Mouse (Mus musculus) neural tube, embryonic 15.5 days (tissue): Measurements from ENCODE around the gene Ctc1. TPM values are rescaled to one million over a fixed set of nuclear protein-coding genes. Genes with fewer than 3 reads are reported as not detected.

Source experiments
- ATAC-seq: fragments of 200-750 bp; cut with Nextera tagmentation; 2 replicates; pipeline ENCODE4 v1.8.0; 2017; ENCODE audit warnings: mild to moderate bottlenecking, moderate TSS enrichment, moderate library complexity; ENCODE audit not compliant: low FRiP score
- H3K27ac ChIP-seq: fragments of 300-500 bp; sonication (generic); replicated peaks from 2 replicates; pipeline ENCODE4 v1.5.1; 2015; ENCODE audit warnings: mild to moderate bottlenecking, inconsistent platforms
- H3K27me3 ChIP-seq: fragments of 300-500 bp; sonication (generic); replicated peaks from 2 replicates; pipeline ENCODE4 v1.6.1; 2015; ENCODE audit warnings: inconsistent platforms
- H3K36me3 ChIP-seq: fragments of 300-500 bp; sonication (generic); 2 replicates; pipeline ENCODE4 v1.6.1; 2015; ENCODE audit warnings: inconsistent platforms
- H3K4me1 ChIP-seq: fragments of 300-500 bp; sonication (generic); 2 replicates; pipeline ENCODE4 v1.6.1; 2015; ENCODE audit warnings: inconsistent platforms
- H3K4me2 ChIP-seq: fragments of 300-500 bp; sonication (generic); 2 replicates; pipeline ENCODE4 v1.6.1; 2015; ENCODE audit warnings: inconsistent platforms, mild to moderate bottlenecking, moderate library complexity
- H3K4me3 ChIP-seq: fragments of 300-500 bp; sonication (generic); replicated peaks from 2 replicates; pipeline ENCODE4 v1.5.1; 2015; ENCODE audit warnings: mild to moderate bottlenecking, inconsistent platforms
- H3K9ac ChIP-seq: fragments of 300-500 bp; sonication (generic); replicated peaks from 2 replicates; pipeline ENCODE4 v1.6.1; 2015; ENCODE audit warnings: mild to moderate bottlenecking, inconsistent platforms
- H3K9me3 ChIP-seq: fragments of 300-500 bp; sonication (generic); replicated peaks from 2 replicates; pipeline ENCODE4 v1.6.1; 2016; ENCODE audit warnings: inconsistent platforms
- WGBS: fragments of 180-500 bp; shearing (Covaris S2); methylation state at CpG from one replicate; pipeline ENCODE4 v1.1.7; 2015; ENCODE audit warnings: mixed read lengths; 5-methylcytosine and 5-hydroxymethylcytosine counted together
- microRNA-seq: library from miRNA; unstranded; fragments of <30 nt; microRNA quantifications from one replicate; pipeline ENCODE4, GENCODE M21; 2017
- polyA plus RNA-seq: library from polyadenylated mRNA; unstranded; fragments of >200 nt; fragmentation: Nextera tagmentation; extraction: Ambion mirVana; gene quantifications from 2 replicates; pipeline ENCODE4 v1.2.1, GENCODE M21; 2015

The Ctc1 gene
- polyA plus RNA-seq, 1 experiment from 2014 or later: 53.4 TPM

DNA sequence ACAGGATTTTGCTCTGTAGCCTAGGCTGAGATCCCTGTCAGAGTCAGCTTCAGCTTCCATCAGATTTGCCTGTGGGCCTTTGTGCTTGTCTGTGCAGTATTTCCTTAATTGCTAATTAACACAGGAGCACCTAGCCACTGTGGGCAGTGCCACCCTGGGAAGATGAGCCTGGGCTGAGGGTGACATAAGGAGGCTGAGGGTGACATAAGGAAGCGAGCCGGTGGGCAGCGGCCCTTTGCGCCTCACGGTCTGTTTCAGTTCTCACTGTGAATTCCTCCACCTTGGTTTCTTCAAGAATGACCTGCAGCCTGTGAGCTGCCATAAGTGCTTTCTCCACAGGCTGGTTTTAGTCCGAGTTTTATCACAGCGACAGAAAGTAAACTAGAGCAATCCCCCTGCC lies 65.9 kb downstream of the Ctc1 start:
- no peak overlapping the region for H3K4me2 ChIP-seq
- peaks cover 2% of the 10 kb centered on the region; the same call in 1 of the 2 replicates for H3K4me1 ChIP-seq
- H3K27me3 ChIP-seq: no peaks in the 10 kb centered on the region
- H3K27ac ChIP-seq: no peak overlapping the region
- H3K4me3 ChIP-seq: no peak overlapping the region
- no peak overlapping the region for H3K9ac ChIP-seq
- H3K9me3 ChIP-seq: no peaks in the 10 kb centered on the region
- ATAC-seq: no peak
- no peaks in the 10 kb centered on the region for H3K36me3 ChIP-seq
- 84% methylated on average over 7 of the region's 7 CpGs for WGBS

DNA sequence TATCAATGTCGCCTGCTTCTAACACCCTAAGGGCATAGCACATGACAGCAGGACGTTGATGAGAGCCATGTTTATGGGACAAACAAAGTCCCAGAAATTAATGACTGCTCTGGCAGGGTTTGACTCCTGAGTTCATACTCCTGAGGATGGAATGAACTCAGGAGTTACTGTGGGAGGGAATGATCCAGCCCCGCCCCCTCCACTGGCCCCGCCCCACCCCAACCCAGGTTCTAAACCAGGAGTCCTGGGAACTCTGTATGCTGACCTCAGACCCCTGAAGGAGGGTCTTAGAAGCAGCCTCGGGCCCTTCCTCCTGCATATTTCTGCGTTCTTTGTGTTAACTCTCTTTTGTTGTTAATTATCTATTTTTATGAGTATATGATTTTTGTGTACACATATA lies 69.9 kb downstream of the Ctc1 start:
- ATAC-seq: no peak
- Histone ChIP-seq H3K27me3 (no peaks in the 10 kb centered on the region), H3K36me3 (peaks cover 8% of the 10 kb centered on the region; the same call in 1 of the 2 replicates), H3K4me3 (no peak overlapping the region), H3K4me1 (peaks cover 27% of the 10 kb centered on the region), H3K9ac (no peak overlapping the region), H3K9me3 (no peaks in the 10 kb centered on the region), H3K27ac (no peak overlapping the region), H3K4me2 (no peak overlapping the region)
- WGBS: 66% methylated on average over 6 of the region's 6 CpGs

Small RNAs within 50 kb of the gene (microRNA-seq; reads per million reads assigned to microRNA genes)
- gene Mir3062: 4.7 reads per million, percentile 18 among the genes with 10 or more reads in this experiment

Other genes with a start within 250 kb of the Ctc1 start
- gene Ndel1, start 144.1 kb upstream of the Ctc1 start, polyA plus RNA-seq: 111 and 115 TPM in 2 replicates
- gene Rnf222, start 127.4 kb upstream of the Ctc1 start, polyA plus RNA-seq: not detected in 2 replicates
- gene Rpl26, start 114.3 kb upstream of the Ctc1 start, polyA plus RNA-seq: 597 and 626 TPM in 2 replicates
- gene Odf4, start 88.8 kb upstream of the Ctc1 start, polyA plus RNA-seq: 0.64 and 1.3 TPM in 2 replicates
- gene Arhgef15, start 58.4 kb upstream of the Ctc1 start, polyA plus RNA-seq: 23.2 and 27.3 TPM in 2 replicates
- gene Slc25a35, start 47.8 kb upstream of the Ctc1 start, polyA plus RNA-seq: 1.9 and 2.1 TPM in 2 replicates
- gene Rangrf, start 40.7 kb upstream of the Ctc1 start, polyA plus RNA-seq: 33.7 and 33.9 TPM in 2 replicates
- 15.5 and 20.2 TPM in 2 replicates for gene Pfas, start 7.5 kb upstream of the Ctc1 start, polyA plus RNA-seq
- gene Aurkb, start 29.7 kb downstream of the Ctc1 start, polyA plus RNA-seq: 15.6 and 47.4 TPM in 2 replicates
- 20.6 and 24.0 TPM in 2 replicates for gene Borcs6, start 43.8 kb downstream of the Ctc1 start, polyA plus RNA-seq
- gene Tmem107, start 54.9 kb downstream of the Ctc1 start, polyA plus RNA-seq: 33.3 and 39.2 TPM in 2 replicates
- gene Vamp2, start 72.6 kb downstream of the Ctc1 start, polyA plus RNA-seq: 347 and 355 TPM in 2 replicates
- gene Per1, start 79.3 kb downstream of the Ctc1 start, polyA plus RNA-seq: 10.0 and 11.9 TPM in 2 replicates
- gene Hes7, start 104.5 kb downstream of the Ctc1 start, polyA plus RNA-seq: 0.68 and 1.0 TPM in 2 replicates
- 0.63 TPM in 2 replicates for gene 9130213A22Rik, start 106.7 kb downstream of the Ctc1 start, polyA plus RNA-seq
- 4.3 and 6.1 TPM in 2 replicates for gene Aloxe3, start 110.0 kb downstream of the Ctc1 start, polyA plus RNA-seq
- 0.95 and 1.0 TPM in 2 replicates for gene Alox12b, start 141.1 kb downstream of the Ctc1 start, polyA plus RNA-seq
- gene Alox8, start 181.9 kb downstream of the Ctc1 start, polyA plus RNA-seq: 0.36 TPM in 2 replicates
- 0.38 and 0.46 TPM in 2 replicates for gene Gucy2e, start 221.1 kb downstream of the Ctc1 start, polyA plus RNA-seq